Mouse (Mus musculus): ENCODE data around the gene Crybg1. TPM values are rescaled to one million over a fixed set of nuclear protein-coding genes. Genes with fewer than 3 reads are reported as not detected.
A peak's percentile ranks its signal among the peaks of the same experiment; 100 is the strongest.

Gene Crybg1
- polyA plus RNA-seq, 1 experiment from 2014 or later = 5.7 TPM

DNA sequence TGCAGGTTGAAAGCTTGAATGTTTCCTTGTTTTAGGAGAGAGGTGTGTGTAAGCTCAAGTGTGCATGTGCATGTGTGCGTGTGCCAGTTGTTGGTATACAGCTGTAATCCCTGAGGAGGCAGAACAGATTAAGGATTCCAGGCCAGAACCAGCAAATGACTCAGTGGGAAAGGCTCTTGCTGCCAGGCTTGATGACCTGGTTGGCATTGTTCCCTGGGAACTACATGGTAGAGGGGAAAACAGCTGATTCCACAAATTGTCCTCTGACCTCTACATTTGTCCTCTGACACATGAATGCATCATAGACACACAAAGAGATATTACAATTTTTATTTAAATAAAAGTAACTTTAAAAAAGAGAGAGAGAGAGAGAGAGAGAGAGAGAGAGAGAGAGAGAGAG, 122.5 kb downstream of the Crybg1 start:
- 91% methylated on average over 1 of the region's 1 CpGs for WGBS
- H3K27me3 ChIP-seq = no peaks in the 10 kb centered on the region
- no peaks in the 10 kb centered on the region for H3K36me3 ChIP-seq
- H3K27ac ChIP-seq = no peak overlapping the region
- ATAC-seq (ENCODE audit: insufficient number of reproducible peaks, low FRiP score, low TSS enrichment, low read depth) = no peak
- H3K4me2 ChIP-seq = no peak overlapping the region
- H3K9ac ChIP-seq = no peak overlapping the region
- H3K4me3 ChIP-seq = no peak overlapping the region
- H3K4me1 ChIP-seq = no peaks in the 10 kb centered on the region
- H3K9me3 ChIP-seq = no peaks in the 10 kb centered on the region

- no peak overlapping the region for H3K9ac ChIP-seq
- no peaks in the 10 kb centered on the region for H3K4me1 ChIP-seq
- WGBS = 56% methylated on average over 10 of the region's 10 CpGs
- no peaks in the 10 kb centered on the region for H3K36me3 ChIP-seq
- H3K4me2 ChIP-seq = no peak overlapping the region
- ATAC-seq (ENCODE audit: insufficient number of reproducible peaks, low FRiP score, low TSS enrichment, low read depth) = no peak
- no peak overlapping the region for H3K27ac ChIP-seq
- no peaks in the 10 kb centered on the region for H3K9me3 ChIP-seq
- no peaks in the 10 kb centered on the region for H3K27me3 ChIP-seq
- H3K4me3 ChIP-seq = no peak overlapping the region
These were observed 123.9 kb downstream of the Crybg1 start for GRCm38 (mm10) chr10:44024705-44025104.

DNA sequence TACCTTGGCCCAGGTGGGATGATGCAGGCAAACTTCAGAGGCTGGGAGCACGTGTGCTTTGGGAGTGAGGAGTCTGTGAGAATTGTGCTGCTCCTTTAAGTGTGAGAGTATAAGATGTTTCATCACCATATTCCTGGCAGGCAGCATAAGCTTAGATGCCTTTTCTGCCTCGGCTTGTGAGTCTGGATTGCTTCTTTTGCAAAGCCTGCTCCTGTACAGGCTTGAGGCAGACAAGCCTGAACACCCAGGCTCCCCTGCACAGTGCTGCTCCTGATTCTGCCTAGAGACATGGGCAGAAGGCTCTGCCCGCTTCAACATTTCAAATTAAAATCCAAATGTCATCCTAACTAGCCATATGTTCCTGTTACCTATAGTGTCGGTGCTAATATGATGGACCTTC, 128.5 kb downstream of the Crybg1 start:
- 58% methylated on average over 4 of the region's 4 CpGs for WGBS
- Histone ChIP-seq H3K9me3 (no peaks in the 10 kb centered on the region), H3K4me3 (no peak overlapping the region), H3K4me1 (no peaks in the 10 kb centered on the region), H3K4me2 (no peak overlapping the region), H3K36me3 (no peaks in the 10 kb centered on the region), H3K9ac (no peak overlapping the region), H3K27me3 (no peaks in the 10 kb centered on the region), H3K27ac (peak overlapping the region; percentile 35; the same call in 1 of the 2 replicates)
- ATAC-seq (ENCODE audit: insufficient number of reproducible peaks, low FRiP score, low TSS enrichment, low read depth) = peak; percentile 48; the same call in 1 of the 2 replicates

- H3K27me3 ChIP-seq = no peaks in the 10 kb centered on the region
- H3K9me3 ChIP-seq = no peaks in the 10 kb centered on the region
- no peaks in the 10 kb centered on the region for H3K4me1 ChIP-seq
- 78% methylated on average over 4 of the region's 4 CpGs for WGBS
- H3K4me2 ChIP-seq = no peak overlapping the region
- ATAC-seq (ENCODE audit: insufficient number of reproducible peaks, low FRiP score, low TSS enrichment, low read depth) = no peak
- no peak overlapping the region for H3K9ac ChIP-seq
- H3K36me3 ChIP-seq = no peaks in the 10 kb centered on the region
- no peak overlapping the region for H3K27ac ChIP-seq
- no peak overlapping the region for H3K4me3 ChIP-seq
These were observed 130.1 kb downstream of the Crybg1 start for GRCm38 (mm10) chr10:44018562-44018961.

DNA sequence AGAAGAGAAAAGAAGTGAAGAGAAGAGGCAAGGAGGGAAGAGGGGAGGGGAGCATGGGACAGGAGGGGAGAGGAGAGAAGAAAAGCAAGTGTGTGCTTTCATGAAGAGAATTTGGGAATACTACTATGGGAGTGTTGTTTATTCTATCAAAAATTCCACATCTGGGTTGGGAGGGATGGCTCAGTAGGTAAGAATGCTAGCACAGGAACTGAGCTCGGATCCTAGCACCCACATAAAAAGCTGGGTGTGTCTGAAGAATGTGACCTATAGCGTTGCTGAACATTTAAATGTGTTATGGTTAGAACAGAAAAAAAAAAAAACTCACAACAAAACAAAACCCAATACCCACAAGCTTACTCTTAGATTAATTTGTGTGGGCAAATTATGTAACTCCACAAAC, 133.0 kb downstream of the Crybg1 start:
- H3K4me2 ChIP-seq = no peak overlapping the region
- H3K27me3 ChIP-seq = no peaks in the 10 kb centered on the region
- H3K9ac ChIP-seq = no peak overlapping the region
- H3K27ac ChIP-seq = no peak overlapping the region
- no peaks in the 10 kb centered on the region for H3K36me3 ChIP-seq
- no peak overlapping the region for H3K4me3 ChIP-seq
- no peak for ATAC-seq (ENCODE audit: insufficient number of reproducible peaks, low FRiP score, low TSS enrichment, low read depth)
- 64% methylated on average over 2 of the region's 2 CpGs for WGBS
- no peaks in the 10 kb centered on the region for H3K4me1 ChIP-seq
- H3K9me3 ChIP-seq = no peaks in the 10 kb centered on the region

DNA sequence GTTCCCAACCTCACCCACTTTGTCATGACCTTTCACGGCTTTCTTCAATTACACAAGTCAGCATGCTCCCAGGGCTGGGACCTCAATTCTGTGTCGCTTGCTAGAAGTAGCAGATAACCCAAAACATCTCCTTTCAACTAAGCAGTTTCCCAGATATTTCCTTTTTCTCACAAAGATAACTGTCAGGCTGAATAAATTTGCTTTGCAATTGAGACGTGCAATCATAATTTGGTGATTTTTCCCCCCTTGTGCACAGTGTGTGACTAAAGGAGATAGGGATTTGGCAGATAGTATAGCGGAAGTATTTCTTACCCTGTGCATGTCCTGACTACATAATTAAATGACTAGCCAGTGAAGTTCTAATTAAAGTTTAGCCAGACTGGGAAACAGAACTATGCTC, 134.8 kb downstream of the Crybg1 start:
- Histone ChIP-seq H3K27me3 (no peaks in the 10 kb centered on the region), H3K4me3 (no peak overlapping the region), H3K27ac (no peak overlapping the region), H3K4me1 (no peaks in the 10 kb centered on the region), H3K9me3 (no peaks in the 10 kb centered on the region), H3K36me3 (no peaks in the 10 kb centered on the region), H3K4me2 (no peak overlapping the region), H3K9ac (no peak overlapping the region)
- no peak for ATAC-seq (ENCODE audit: insufficient number of reproducible peaks, low FRiP score, low TSS enrichment, low read depth)
- WGBS = 73% methylated on average over 4 of the region's 4 CpGs

- peaks cover under 1% of the 10 kb centered on the region; the same call in 1 of the 2 replicates for H3K4me1 ChIP-seq
- 69% methylated on average over 7 of the region's 7 CpGs for WGBS
These were observed 137.2 kb downstream of the Crybg1 start for GRCm38 (mm10) chr10:44011408-44011807.

GRCm38 (mm10) chr10:44008808-44009207, 139.8 kb downstream of the Crybg1 start:
- no peak for ATAC-seq (ENCODE audit: insufficient number of reproducible peaks, low FRiP score, low TSS enrichment, low read depth)
- no peak overlapping the region for H3K4me3 ChIP-seq
- no peaks in the 10 kb centered on the region for H3K36me3 ChIP-seq
- H3K4me1 ChIP-seq = peaks cover 20% of the 10 kb centered on the region
- no peak overlapping the region for H3K27ac ChIP-seq
- no peak overlapping the region for H3K4me2 ChIP-seq
- H3K9me3 ChIP-seq = no peaks in the 10 kb centered on the region
- peaks cover 21% of the 10 kb centered on the region for H3K27me3 ChIP-seq
- H3K9ac ChIP-seq = no peak overlapping the region

More at GRCm38 (mm10) chr10:44011408-44011807, 137.2 kb downstream of the Crybg1 start:
- Histone ChIP-seq H3K36me3 (no peaks in the 10 kb centered on the region), H3K9ac (no peak overlapping the region), H3K4me3 (no peak overlapping the region), H3K27ac (no peak overlapping the region), H3K27me3 (no peaks in the 10 kb centered on the region), H3K4me2 (no peak overlapping the region), H3K9me3 (no peaks in the 10 kb centered on the region)
- ATAC-seq (ENCODE audit: insufficient number of reproducible peaks, low FRiP score, low TSS enrichment, low read depth) = no peak

DNA sequence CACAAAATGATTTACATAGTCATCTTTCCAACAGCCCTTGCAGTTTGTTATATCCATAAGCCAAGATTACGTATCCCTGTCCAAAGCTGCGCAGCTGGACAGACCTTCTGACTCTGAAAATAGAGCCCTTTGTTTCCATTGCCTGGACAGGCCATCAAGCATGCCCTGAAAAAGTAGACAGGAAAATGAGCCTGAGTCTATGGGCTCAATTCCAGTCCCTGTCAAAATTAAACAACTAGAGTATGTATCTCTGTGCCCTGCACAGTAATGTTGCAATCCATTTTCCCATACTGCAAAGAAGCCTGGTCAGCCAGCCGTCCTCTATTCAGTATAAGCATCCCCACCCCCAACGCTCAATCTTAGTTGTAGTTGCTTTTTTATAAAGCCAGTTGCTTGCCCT, 141.8 kb downstream of the Crybg1 start:
- Histone ChIP-seq H3K27ac (no peak overlapping the region), H3K4me2 (no peak overlapping the region), H3K4me1 (peaks cover 26% of the 10 kb centered on the region), H3K4me3 (no peak overlapping the region), H3K27me3 (peaks cover 40% of the 10 kb centered on the region), H3K9me3 (no peaks in the 10 kb centered on the region), H3K9ac (no peak overlapping the region), H3K36me3 (no peaks in the 10 kb centered on the region)
- 81% methylated on average over 4 of the region's 4 CpGs for WGBS
- no peak for ATAC-seq (ENCODE audit: insufficient number of reproducible peaks, low FRiP score, low TSS enrichment, low read depth)

GRCm38 (mm10) chr10:44005677-44006641, 142.7 kb downstream of the Crybg1 start:
- Histone ChIP-seq H3K9ac (no peak overlapping the region), H3K4me3 (peak overlapping the region; percentile 38), H3K36me3 (no peaks in the 10 kb centered on the region), H3K9me3 (no peaks in the 10 kb centered on the region), H3K4me1 (peaks cover 26% of the 10 kb centered on the region), H3K27me3 (peaks cover 41% of the 10 kb centered on the region), H3K27ac (no peak overlapping the region), H3K4me2 (peak overlapping the region; percentile 81)
- ATAC-seq (ENCODE audit: insufficient number of reproducible peaks, low FRiP score, low TSS enrichment, low read depth) = no peak
- 2% methylated on average over 40 of the region's 40 CpGs for WGBS

DNA sequence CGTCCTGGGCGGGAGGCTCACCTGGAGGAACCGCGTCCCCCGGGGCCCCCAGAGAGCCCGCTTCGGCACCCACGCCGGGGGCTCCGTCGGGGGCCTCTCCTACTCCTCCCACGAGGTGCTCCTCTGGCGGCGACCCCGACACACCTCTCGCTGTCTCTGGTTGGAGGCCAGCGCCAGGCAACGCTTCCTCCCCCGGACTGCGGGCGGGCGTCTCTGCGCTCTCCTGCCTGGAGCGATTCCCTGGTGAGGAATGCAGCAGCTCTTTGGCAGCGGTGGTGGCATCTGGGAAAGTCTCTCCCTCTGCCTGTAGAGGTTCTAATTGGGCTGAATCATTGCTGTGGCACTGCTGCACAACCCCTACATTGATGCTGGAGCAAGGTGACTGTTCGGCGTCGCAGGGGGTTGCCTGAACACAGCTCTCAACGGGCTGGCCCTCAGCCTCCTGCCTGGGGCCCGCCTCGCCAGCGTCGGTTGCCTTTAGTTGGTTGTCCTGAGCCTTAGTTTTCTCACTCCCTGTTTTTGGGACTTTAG, 144.4 kb downstream of the Crybg1 start:
- 1% methylated on average over 33 of the region's 33 CpGs for WGBS
- peak overlapping the region; percentile 44; the same call in 1 of the 2 replicates for H3K9ac ChIP-seq
- no peaks in the 10 kb centered on the region for H3K9me3 ChIP-seq
- no peak overlapping the region for H3K27ac ChIP-seq
- ATAC-seq (ENCODE audit: insufficient number of reproducible peaks, low FRiP score, low TSS enrichment, low read depth) = no peak
- peak overlapping the region; percentile 81 for H3K4me2 ChIP-seq
- H3K4me3 ChIP-seq = peak overlapping the region; percentile 64
- peaks cover 41% of the 10 kb centered on the region for H3K27me3 ChIP-seq
- peaks cover 35% of the 10 kb centered on the region for H3K4me1 ChIP-seq
- no peaks in the 10 kb centered on the region for H3K36me3 ChIP-seq

DNA sequence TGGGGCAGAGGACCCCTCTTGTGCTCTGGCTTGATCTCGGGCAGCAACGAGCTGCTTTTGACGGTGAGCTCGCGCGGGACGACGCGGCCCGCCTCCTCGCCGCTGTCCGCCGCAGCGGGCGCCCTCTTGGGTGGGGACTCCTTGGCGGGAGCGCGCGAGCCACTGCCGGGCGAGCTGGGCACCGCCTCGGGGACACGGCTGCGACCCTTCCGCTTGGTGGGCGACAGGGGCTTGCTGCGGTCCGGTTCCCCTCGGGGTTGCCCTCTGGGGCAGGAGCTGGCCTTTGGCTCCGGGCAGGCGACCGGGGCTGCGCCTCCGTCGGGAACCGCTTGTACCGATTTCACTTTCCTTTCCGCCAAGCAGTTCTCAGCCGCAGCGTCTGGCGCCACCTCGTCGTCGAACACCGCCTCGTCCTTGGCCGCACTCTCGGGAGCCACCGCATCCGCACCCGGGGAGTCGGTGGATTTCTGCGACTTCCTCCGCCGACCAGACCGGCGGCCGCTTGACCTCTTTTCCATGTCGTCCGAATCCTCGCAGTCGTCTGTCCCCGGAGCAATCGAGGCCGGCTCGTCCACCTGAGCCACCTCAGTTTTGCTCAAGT, 145.0 kb downstream of the Crybg1 start:
- WGBS = under 1% methylated on average over 68 of the region's 68 CpGs
- Histone ChIP-seq H3K9ac (peak overlapping the region; percentile 44), H3K27me3 (peaks cover 41% of the 10 kb centered on the region), H3K27ac (no peak overlapping the region), H3K4me1 (peaks cover 35% of the 10 kb centered on the region), H3K9me3 (no peaks in the 10 kb centered on the region), H3K4me3 (peak overlapping the region; percentile 64), H3K36me3 (no peaks in the 10 kb centered on the region), H3K4me2 (peak overlapping the region; percentile 81)
- ATAC-seq (ENCODE audit: insufficient number of reproducible peaks, low FRiP score, low TSS enrichment, low read depth) = no peak
